In the genomic region with DNA sequence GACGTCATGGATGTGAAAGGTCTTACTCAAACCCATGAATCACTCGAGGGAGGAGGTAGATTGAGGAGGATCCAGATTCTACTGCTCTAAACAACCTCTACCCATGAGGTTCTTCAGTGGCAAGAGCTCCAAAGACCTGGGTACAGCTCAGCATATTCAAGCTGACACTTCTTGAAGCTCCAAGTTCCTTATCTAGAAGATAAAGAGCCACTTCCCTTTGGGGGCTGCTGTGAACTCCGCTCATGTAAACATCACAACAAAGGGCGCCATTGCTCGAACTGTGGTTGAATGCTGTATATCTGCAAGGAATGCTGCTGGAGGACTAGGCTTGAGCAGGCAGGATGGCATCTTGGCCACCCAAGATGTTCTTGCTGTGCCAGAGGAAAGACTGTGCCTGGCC, we compare ENCODE assay signal across 1 mouse cellular context.
TF ChIP-seq lines count a peak whose summit lies in the region.

No protein-coding gene starts in this region.

TF ChIP-seq in MEL, 35 proteins besides CTCF, POLR2A, EP300 and RAD21 (continued from another document):
- TF ChIP-seq TCF12 (IDR thresholded peaks at IDR 0.05; ENCODE audit: low read depth, low read length) = no peak
- TF ChIP-seq TBP (IDR thresholded peaks at IDR 0.05; ENCODE audit: low read depth, low read length) = peak; percentile 56; the same call in 1 of the 2 replicates
- TF ChIP-seq ZNF384 (IDR thresholded peaks at IDR 0.05; ENCODE audit: low read depth, low read length) = no peak
- no peak for TF ChIP-seq JUND (IDR thresholded peaks at IDR 0.05; ENCODE audit: low read depth, low read length)
- TF ChIP-seq UBTF (IDR thresholded peaks at IDR 0.05; ENCODE audit: borderline replicate concordance, insufficient read depth, low read depth, low read length) = no peak
- peak; percentile 95 for TF ChIP-seq GATA1 (IDR thresholded peaks at IDR 0.05; ENCODE audit: low read depth, low read length)
